Mouse (Mus musculus) left cerebral cortex, adult 18-20 months (tissue): ENCODE measurements around the gene Dolpp1. TPM values are rescaled to one million over a fixed set of nuclear protein-coding genes. Genes with fewer than 3 reads are reported as not detected.

ENCODE experiments used
- DNase-seq, 2 experiments: peaks; one replicate each; pipeline ENCODE4 v3.0.0; 2021 to 2022; ENCODE audit warnings: low spot score in 2 of 2, mixed read lengths in 1 of 2
- microRNA-seq, 2 experiments: library from miRNA; unstranded; fragments of <30 nt; microRNA quantifications; one replicate each; pipeline ENCODE4 v1.2.0; 2021
- total RNA-seq, 2 experiments: library from RNA; stranded (reverse); gene quantifications; 2 replicates each; pipeline ENCODE4 v1.2.3; 2021

The Dolpp1 gene
- total RNA-seq, 2 experiments from 2014 or later, result 24.2 to 27.5 TPM

- no peak for DNase-seq
These were observed 48.2 kb downstream of the Dolpp1 start for GRCm38 (mm10) chr2:30440211-30440700.

GRCm38 (mm10) chr2:30440701-30441517 is 48.9 kb downstream of the Dolpp1 start:
- DNase-seq, result peak; percentile 54 to 64

- DNase-seq, result peak; percentile 63 to 69
These were observed 49.8 kb downstream of the Dolpp1 start for GRCm38 (mm10) chr2:30441518-30442497.

- no peak for DNase-seq
These were observed 50.4 kb downstream of the Dolpp1 start for GRCm38 (mm10) chr2:30442498-30442890.

- DNase-seq, result no peak
These were observed 51.2 kb downstream of the Dolpp1 start for GRCm38 (mm10) chr2:30443281-30443680.

GRCm38 (mm10) chr2:30444006-30444405 is 52.0 kb downstream of the Dolpp1 start:
- no peak for DNase-seq

GRCm38 (mm10) chr2:30444450-30444849 is 52.4 kb downstream of the Dolpp1 start:
- no peak for DNase-seq

GRCm38 (mm10) chr2:30445312-30445711 is 53.3 kb downstream of the Dolpp1 start:
- DNase-seq, result no peak

- no peak for DNase-seq
These were observed 55.1 kb downstream of the Dolpp1 start for GRCm38 (mm10) chr2:30446891-30447826.

- no peak for DNase-seq
These were observed 56.3 kb downstream of the Dolpp1 start for GRCm38 (mm10) chr2:30448371-30448770.

Small RNAs within 50 kb of the gene (microRNA-seq; reads per million reads assigned to microRNA genes)
- gene Gm47292, result 0 reads per million in 2 experiments

Other genes with a start within 250 kb of the Dolpp1 start
- gene Endog, start 220.8 kb upstream of the Dolpp1 start, total RNA-seq, result 10 to 100 TPM; 19.3 to 23.3 TPM
- 10 to 100 TPM; 32.5 to 33.9 TPM for gene Spout1, start 213.8 kb upstream of the Dolpp1 start, total RNA-seq
- gene Kyat1, start 186.4 kb upstream of the Dolpp1 start, total RNA-seq, result 10 to 100 TPM; 13.9 to 14.1 TPM
- gene Lrrc8a, start 154.5 kb upstream of the Dolpp1 start, total RNA-seq, result 10 to 100 TPM; 58.2 to 62.6 TPM
- gene Gm28035, start 151.7 kb upstream of the Dolpp1 start, total RNA-seq, result 10 to 100 TPM in 1 of 2 experiments, 1 to 10 TPM in 1; 9.5 to 10.3 TPM
- 10 to 100 TPM; 17.7 to 19.6 TPM for gene Phyhd1, start 126.1 kb upstream of the Dolpp1 start, total RNA-seq
- gene Gm28038, start 111.2 kb upstream of the Dolpp1 start, total RNA-seq, result not detected
- 10 to 100 TPM; 19.7 to 22.0 TPM for gene Dolk, start 105.9 kb upstream of the Dolpp1 start, total RNA-seq
- 10 to 100 TPM; 21.3 to 24.1 TPM for gene Nup188, start 105.9 kb upstream of the Dolpp1 start, total RNA-seq
- gene Sh3glb2, start 32.9 kb upstream of the Dolpp1 start, total RNA-seq, result 100 to 1,000 TPM; 295 to 306 TPM
- gene Miga2, start 28.0 kb upstream of the Dolpp1 start, total RNA-seq, result 100 to 1,000 TPM; 108 to 120 TPM
- 10 to 100 TPM; 53.7 to 57.3 TPM for gene Crat, start 23.6 kb downstream of the Dolpp1 start, total RNA-seq
- gene Ptpa, start 23.8 kb downstream of the Dolpp1 start, total RNA-seq, result 100 to 1,000 TPM; 182 to 189 TPM
- gene Ier5l, start 82.0 kb downstream of the Dolpp1 start, total RNA-seq, result 10 to 100 TPM; 30.3 to 30.4 TPM
- gene Cstad, start 202.8 kb downstream of the Dolpp1 start, total RNA-seq, result 1 to 10 TPM; 3.1 to 4.0 TPM